Mouse (Mus musculus) T-helper 2 cell (primary cell): ENCODE measurements around the gene Rps29.

Experiments used
- in situ Hi-C: fragments of 300-600 bp; cut with MboI, MseI; formaldehyde crosslinking; loops from one replicate; pipeline ENCODE4 v1.15.1; 2025; ENCODE audit warnings: high pct_unique_total_duplicates

The Rps29 gene

DNA sequence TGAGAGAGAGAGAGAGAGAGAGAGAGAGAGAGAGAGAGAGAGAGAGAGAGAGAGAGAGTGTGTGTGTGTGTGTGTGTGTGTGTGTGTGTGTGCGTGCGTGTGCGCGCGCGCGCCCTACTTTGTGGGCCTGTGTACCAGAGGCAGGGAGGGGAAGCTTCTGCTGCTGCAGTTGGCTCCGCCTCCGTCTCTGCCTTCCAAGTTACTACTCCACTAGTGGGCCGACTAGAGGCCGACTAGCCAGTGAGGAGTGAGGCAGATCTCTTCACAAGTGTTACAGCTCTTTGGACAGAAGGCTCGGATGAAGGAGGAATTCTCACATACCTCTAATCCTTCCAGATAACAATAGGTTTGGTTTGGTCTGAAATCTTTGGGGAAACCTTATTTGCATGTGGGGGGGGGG is 20.4 kb upstream of the Rps29 start:
- in situ Hi-C loops: no loop called here

DNA sequence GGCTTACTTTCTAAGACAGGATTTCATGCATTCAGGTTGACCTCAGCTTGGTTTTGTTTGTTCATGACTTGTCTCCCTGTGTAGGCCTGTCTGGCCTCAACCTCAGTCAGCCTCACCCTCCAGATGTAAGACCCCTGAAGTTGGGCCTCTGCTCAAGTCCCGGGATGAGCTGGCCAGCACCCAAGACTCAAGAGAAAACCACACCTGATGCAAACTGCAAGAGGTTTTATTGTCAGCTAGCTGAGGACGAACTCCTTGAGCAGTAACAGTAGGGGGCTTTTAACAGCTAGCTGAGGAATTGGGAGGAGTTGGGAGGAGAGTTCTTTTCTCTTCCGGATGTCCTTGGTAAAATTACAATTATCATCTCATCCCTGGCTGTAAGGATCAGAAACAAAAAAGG is 18.5 kb upstream of the Rps29 start:
- in situ Hi-C loops: no loop called here

DNA sequence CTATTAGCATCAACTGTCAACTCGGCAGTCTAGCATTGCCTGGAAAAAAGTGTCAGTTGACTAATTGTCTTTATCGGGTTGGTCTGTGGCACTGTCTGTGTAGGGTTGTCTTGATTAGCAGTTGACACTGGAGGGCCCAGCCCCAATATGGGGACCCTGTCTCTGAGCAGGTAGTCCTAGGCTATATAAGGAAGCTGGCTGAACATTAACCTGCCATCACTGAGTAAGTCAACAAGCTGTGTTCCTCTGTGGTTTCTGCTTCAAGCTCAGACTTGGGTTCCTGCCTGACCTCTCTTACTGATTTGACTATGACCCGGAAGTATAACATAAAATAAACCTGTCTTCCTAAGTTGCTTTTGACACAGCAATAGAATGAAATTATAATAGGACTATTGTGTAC is 17.0 kb upstream of the Rps29 start:
- in situ Hi-C loops: no loop called here

DNA sequence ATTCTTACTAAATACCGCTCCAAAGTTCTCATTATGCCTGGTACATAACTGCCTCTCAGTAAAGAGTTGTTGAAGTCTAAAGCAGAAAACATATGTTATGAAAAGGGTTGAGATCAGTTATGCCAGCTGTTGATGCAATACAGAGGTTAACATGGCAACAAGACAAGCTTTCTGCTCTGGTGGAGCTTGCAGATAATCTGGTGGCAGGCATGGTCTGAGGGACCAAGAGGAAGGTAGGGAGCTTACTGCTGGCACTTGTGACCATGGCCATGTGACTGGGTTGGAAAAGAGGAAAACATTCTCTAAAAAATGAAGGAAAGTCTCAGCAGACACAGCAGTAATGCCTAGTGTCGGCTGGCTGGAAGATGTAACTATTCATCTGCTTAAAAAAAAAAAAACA is 12.3 kb upstream of the Rps29 start:
- in situ Hi-C loops: loop anchor here (25.0 kb wide), 1 partner anchor 1791 kb away; the partner anchor contains the start of gene Psma3

DNA sequence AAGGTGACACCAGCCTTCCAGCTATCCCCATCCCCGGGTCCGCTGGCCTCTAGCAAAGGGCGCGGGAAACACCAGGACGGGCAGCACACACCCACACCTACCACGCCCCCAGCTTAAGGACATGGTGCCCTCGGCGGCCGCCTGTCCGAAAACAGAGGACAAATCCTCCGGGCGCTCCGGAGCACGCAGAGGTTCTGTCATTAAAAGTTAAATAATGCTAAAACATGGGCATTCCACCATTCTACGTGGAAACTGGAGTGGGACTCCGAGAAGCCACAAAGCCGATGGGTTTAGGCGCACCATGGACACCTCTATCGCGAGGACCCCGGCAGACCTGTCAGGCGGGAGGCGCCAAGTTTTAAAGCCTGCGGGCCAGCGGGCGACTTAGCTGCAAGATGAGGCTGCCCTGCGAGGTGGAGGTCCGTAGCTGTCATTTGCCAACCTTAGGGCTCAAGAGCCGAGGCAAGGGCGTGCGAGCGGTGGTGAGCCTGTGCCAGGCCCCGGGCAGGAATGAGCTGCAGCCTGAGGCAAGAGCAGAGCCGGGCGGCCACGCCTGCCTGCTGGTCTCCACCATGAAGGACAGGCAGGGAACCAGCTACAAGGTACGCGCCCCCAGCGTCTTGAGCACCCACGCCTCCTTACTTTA is 9.6 kb upstream of the Rps29 start, which contains the start of gene Lrr1:
Lrr1 (plus strand) TSS at position 354 of the 646 bp plus-strand sequence.
- in situ Hi-C loops: loop anchor here (25.0 kb wide), 1 partner anchor 1794 kb away; the partner anchor contains the start of gene Psma3

DNA sequence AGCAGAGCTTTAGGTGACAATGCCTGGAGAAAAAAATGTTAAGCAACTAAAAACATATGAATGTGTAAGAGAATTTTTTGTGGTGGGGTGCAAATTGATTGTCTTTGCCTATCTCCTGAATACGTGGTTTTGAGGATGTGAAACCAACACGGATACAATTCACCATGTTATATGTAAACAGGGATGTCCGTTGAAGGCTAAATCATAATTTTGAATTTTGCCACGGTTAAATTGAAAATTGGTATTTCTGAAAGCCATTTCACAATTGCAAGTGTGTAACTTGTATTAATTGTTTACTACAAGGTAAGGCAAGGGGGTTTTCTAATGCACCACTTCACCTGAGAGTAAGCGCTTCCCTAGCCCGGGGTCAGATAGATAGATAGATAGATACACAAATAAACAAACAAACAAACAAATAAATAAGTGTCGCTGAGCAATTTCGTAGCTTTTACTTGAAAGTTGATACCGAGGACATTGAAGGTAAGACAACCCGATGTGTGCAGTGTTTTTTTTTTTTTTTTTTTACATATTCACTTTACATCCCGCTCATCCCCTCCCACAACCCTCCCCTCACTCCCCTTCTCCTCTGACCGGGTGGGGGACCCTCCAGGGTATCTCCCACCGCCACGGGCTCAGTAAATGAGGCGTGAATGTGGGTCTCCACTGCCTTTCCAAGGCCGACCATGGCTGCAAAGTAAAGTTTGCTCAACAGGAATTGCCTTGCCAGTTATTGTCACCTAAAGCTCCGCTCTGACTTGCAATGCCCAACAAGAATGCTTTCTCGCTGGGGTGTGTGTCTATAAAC is 8.9 kb upstream of the Rps29 start:
- in situ Hi-C loops: loop anchor here (25.0 kb wide), 1 partner anchor 1794 kb away; the partner anchor contains the start of gene Psma3

DNA sequence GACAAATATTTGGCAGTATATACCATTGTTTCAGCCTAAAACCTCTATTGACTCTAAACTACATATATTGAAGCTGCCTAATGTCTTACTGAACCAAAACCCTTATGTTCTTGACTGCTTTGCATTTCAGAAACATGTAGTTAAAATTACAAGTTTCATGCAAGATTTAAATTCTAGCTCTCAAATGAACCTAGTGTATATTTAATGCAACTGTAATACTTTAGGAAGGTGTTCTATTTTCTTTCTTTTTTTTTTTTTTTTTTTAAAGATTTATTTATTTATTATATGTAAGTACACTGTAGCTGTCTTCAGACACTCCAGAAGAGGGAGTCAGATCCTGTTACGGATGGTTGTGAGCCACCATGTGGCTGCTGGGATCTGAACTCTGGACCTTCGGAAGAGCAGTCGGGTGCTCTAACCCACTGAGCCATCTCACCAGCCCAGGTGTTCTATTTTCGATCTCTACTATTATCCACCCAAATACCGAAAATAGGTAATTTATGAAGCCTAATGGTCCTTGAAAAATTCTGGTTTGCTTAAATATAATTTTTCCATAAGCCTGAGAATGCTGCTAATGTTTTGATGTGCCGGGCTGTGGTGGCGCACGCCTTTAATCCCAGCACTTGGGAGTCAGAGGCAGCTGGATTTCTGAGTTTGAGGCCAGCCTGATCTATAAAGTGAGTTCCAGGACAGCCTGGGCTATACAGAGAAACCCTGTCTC is 8.0 kb upstream of the Rps29 start:
- in situ Hi-C loops: loop anchor here (25.0 kb wide), 1 partner anchor 1795 kb away; the partner anchor contains the start of gene Psma3

DNA sequence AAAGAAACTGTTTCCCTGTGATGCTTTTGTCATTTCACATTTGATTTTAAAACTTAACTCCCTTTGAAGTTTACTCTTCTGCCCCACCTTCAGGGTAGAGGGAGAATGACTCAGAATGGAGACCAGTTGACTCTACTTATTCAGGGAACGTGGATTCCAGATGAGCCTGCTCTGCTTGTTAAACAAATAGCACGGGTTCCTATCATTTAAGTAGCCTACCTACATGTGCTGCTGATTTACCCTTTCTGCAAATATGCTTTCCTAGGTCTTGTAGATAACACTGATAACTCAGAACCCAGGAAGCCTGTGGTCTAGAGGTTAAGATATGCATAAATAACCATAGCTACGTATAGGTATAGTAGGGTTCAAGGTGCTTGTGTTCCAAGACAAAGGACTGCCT is 5.9 kb upstream of the Rps29 start:
- in situ Hi-C loops: loop anchor here (25.0 kb wide), 1 partner anchor 1797 kb away; the partner anchor contains the start of gene Psma3

DNA sequence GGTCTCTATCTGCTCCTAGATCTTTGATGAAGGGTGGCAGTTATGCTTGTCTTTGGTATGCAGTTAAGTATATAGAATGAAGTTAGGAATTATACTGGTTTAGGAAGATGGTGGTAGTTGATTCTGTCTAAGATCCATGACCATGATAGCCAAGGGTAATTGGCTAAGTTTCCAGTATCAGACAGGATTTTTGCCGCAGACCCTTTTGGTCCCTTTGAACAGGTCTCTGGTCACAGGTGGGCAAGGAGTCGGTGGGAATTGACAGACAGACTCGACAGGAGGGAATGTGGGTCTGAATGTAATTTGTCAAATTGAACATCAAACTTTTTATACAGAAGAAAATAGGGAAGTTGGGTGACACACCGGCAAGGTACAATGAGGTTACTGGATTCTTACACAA is 4.6 kb upstream of the Rps29 start:
- in situ Hi-C loops: loop anchor here (25.0 kb wide), 1 partner anchor 1799 kb away; the partner anchor contains the start of gene Psma3

DNA sequence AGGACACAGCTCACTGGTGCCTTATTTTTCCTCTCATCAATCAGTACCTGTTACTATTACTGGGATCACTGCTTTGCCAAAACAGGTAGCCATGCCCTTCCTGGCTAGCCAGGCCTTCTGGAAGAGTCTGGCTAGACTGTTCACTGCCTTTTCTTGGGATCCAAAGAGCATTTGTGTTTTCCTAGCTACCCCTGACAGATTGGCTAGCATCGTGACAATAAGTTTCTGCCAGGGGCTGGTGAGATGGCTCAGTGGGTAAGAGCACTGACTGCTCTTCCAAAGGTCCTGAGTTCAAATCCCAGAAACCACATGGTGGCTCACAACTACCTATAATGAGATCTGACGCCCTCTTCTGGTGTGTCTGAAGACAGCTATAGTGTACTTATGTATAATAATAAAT is 1.7 kb upstream of the Rps29 start:
- in situ Hi-C loops: loop anchor here (25.0 kb wide), 1 partner anchor 1802 kb away; the partner anchor contains the start of gene Psma3

DNA sequence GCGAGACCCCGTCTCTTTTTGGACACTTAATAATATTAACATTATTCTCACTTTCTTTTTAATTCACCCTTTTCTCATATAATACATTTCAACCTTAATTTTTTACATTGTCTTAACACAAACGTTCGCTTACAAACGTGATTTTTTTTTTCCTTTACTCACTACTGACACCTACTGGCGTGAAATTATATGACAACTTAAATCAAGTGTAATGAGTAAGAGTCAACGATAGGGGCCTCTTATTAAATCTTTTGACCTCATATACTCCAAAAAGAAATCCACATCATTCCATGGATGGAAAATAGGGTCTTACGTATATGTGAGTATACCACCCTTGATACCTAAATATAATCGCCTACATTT is 573 bp upstream of the Rps29 start:
- in situ Hi-C loops: loop anchor here (25.0 kb wide), 1 partner anchor 1803 kb away; the partner anchor contains the start of gene Psma3

DNA sequence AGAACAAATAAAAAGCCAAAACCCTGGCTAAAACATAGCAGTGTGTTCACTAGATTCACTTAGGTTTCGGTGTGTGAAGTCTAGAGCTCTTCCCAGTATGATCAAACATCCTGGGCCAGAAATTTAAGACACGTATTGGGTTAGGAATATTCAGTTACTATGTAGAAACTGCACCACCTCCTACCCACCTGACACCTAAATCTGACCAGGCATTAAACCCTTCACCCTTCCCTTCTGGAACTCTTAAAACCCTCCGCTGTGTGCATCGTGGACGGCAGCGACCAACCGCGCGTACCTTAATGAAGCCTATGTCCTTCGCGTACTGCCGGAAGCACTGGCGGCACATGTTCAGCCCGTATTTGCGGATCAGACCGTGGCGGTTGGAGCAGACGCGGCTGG is 621 bp downstream of the Rps29 start:
- in situ Hi-C loops: loop anchor here (25.0 kb wide), 1 partner anchor 1804 kb away; the partner anchor contains the start of gene Psma3

DNA sequence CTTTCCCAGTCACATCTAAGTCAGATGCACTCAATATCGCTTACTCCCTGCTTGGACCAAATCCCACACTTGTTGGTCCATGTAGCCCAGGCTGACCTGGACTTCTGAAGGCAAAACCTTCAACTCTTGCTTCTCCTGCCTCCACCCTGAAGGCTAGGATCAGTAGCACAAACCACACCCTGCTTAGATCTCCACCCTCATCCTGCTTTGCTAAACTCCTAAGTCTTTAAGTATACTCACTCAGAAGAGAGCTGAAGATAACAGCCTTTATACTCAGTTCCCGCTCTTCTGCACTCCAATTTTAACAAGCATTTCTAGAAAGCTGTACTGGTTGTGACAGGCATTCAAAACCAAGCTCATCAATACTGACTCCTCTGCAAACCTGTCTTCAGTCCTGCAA is 1.9 kb downstream of the Rps29 start:
- in situ Hi-C loops: loop anchor here (25.0 kb wide), 1 partner anchor 1805 kb away; the partner anchor contains the start of gene Psma3

DNA sequence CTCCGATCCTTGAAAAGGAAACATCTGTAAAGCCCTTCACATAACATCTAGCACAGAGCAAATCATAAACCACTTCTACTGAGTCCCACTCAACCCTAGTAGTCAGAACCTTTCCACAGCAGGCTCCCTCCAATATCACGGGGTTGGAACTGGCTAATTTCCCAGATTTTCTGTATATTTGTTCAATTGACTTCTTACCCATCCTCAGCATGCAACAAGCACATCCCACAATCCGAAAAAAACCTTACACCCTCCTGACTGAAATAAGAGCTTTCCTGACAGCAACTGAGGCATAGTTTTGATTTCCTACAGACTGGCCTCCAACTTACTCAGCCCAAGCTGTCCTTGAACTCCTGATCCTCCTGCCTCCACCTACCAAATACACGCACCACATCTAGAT is 2.5 kb downstream of the Rps29 start:
- in situ Hi-C loops: loop anchor here (25.0 kb wide), 1 partner anchor 1806 kb away; the partner anchor contains the start of gene Psma3

DNA sequence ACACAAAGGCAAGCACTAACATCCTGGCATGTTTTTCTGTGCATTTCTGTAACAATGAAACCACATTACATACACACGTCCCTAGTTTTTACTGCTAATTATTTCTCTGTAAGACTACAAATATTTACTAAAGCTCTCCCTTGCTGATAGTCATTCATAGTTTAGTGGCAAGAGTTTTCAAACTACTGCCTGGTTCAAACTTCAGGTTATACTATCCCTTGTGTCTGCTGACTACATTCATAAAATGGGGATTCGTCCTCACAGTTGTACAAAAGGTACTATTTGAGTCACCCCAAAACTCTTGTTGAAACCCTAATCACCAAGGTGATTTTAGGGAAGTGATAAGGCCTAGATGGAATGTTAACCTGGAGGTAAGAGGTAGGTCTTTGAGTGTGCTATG is 3.1 kb downstream of the Rps29 start:
- in situ Hi-C loops: loop anchor here (25.0 kb wide), 1 partner anchor 1806 kb away; the partner anchor contains the start of gene Psma3

DNA sequence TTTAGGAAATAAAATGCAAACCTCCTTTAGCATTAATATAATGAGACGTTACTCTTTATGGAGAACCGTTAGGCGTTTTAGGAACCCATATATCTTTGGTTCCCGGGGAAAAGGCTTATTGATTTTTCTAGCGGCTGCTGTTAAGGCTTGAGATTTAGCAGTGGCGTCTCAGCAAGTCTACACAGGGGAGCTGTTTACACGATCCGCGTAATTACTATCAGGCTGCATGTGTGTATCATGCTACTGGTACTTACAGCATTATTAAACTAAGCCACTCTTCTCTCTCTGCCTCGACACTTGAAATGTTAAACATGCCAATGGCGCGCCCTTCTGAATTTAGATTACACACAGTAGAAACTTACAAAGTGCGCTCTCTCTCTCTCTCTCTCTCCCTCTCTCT is 8.9 kb downstream of the Rps29 start:
- in situ Hi-C loops: loop anchor here (25.0 kb wide), 1 partner anchor 1812 kb away; the partner anchor contains the start of gene Psma3

DNA sequence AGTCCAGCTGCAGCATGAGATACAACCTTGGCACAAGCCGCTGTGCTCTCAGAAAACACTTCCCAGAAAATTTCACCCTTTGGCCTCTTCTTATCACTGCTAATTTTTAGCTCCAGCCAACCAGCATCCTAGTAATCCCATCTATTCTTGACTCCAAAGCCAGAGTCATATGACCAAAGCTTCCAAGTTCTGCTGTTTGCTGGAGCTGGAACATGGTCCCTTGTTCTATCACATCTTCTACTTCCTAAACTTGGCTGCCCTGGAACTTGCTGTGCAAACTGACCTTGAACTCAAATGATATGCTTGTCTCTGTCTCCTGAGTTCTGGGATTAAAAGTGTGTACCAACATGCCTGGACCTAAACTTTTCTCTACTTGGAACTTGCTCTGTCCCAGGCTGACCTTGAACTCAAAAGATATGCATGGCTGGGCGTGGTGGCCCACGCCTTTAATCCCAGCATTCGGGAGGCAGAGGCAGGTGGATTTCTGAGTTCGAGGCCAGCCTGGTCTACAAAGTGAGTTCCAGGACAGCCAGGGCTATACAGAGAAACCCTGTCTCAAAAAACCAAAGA is 11.7 kb downstream of the Rps29 start:
- in situ Hi-C loops: no loop called here

DNA sequence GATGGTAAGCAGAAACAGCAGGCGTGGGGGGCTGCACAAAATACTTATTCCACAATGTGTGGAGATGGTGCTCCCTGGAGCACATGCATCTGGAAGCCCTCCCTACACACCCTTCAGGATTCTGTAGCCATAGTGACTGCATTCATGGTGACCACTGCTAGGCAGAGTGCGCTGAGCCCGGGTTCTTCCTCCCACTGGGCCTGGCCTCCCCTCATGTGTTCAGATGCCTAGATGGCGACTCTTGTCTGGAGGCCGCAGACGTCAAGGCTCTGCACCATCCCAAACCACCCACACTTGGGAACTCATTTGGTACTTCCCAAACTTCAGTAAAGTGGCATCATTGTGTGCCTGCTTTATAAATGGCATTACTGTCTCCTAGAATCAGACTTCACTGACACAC is 15.5 kb downstream of the Rps29 start:
- in situ Hi-C loops: no loop called here

DNA sequence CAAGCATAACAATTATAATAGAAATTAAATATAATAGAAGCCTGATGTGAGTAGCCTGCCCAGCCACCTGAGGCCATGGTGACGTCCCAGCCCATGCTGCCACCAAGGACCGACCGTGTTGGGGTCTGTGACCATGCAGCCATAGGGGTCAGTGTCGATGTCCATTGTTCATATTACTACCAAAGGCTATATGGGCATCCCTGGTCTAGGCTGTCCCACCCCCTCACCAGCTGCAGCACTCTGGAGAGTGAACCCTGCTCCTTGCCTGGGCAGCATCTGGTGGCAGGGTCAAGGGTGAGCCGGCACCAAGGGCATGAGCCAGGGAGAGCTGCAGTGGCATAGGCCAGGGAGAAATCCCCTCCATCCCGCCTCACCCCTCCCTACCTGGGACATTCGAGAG is 19.1 kb downstream of the Rps29 start:
- in situ Hi-C loops: no loop called here

DNA sequence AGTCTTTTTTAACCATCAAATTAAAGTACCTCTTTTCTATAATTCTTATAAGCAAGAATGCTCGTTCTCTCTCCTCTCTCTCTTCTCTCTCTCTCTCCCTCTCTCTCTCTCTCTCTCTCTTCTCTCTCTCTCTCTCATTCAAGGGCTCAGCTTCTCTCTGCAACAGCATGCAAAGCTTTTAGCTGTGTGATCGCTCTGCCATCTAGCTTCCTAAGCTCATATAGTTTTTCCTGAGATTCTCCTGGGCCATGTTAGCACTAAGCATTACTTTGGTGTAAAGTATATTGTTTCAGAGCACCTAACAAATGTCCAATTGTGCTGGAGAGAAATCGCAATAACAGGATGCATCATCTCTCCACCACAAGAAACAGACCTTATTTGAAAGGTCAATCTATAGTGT is 19.8 kb downstream of the Rps29 start:
- in situ Hi-C loops: no loop called here

DNA sequence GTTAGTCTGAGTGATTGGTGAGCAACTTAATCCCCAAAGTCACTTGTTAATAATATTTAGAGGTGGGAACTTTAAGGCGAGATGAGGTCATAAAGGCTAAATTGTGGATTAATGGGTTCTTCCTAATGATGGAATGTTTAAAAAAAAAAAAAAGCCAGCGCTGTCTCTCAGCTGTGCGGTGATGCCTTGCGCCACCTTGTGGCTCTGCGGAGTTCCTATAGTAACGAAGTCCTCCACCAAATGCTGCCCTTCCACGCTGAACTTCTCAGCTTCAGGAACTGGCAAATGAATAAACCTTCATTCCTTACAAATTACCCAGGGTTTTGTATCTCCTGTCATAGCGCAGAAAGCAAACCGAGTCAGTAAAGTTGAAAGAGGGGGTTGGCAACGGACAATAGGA is 27.0 kb downstream of the Rps29 start:
- in situ Hi-C loops: no loop called here
